Mouse (Mus musculus) spleen, postnatal 10 days (tissue): ENCODE data around the gene Vmn2r29.
A peak's percentile ranks its signal among the peaks of the same experiment; 100 is the strongest.
"Not testable (repeated sequence)": the region's sequence is repeated elsewhere in the genome, so short reads cannot be mapped to it uniquely, and the experiment has no call there.

Source experiments
- DNase-seq, 2 experiments: peaks; one replicate each; pipeline ENCODE4 v3.0.0; 2021 to 2022; ENCODE audit warnings: low spot score in 2 of 2

Vmn2r29 gene

GRCm38 (mm10) chr7:7247228-7247627 lies at the start of gene Vmn2r29:
Vmn2r29 (minus strand) TSS chr7:7247328.
- DNase-seq = not testable (repeated sequence)

GRCm38 (mm10) chr7:7295595-7295994 lies 48.5 kb upstream of the Vmn2r29 start:
- DNase-seq = peak in 1 of 2 experiments; percentile 66

- DNase-seq = no peak
Observed at GRCm38 (mm10) chr7:7281383-7281782, 34.3 kb upstream of the Vmn2r29 start.

- peak; percentile 81 to 82 for DNase-seq
Observed at GRCm38 (mm10) chr7:7277966-7278567, 30.9 kb upstream of the Vmn2r29 start, which contains the start of gene Gm45844. Gm45844 (minus strand) TSS chr7:7278289.

- DNase-seq = peak in 1 of 2 experiments; percentile 30
Observed at GRCm38 (mm10) chr7:7277556-7277955, 30.4 kb upstream of the Vmn2r29 start.

GRCm38 (mm10) chr7:7209313-7210151 lies 37.6 kb downstream of the Vmn2r29 start, which contains the start of gene Zfp772:
Zfp772 (minus strand) TSS chr7:7209998.
- DNase-seq = peak in 1 of 2 experiments; percentile 29

GRCm38 (mm10) chr7:7188191-7188942 lies 58.8 kb downstream of the Vmn2r29 start:
- DNase-seq = peak; percentile 34 to 74

- no peak for DNase-seq
Observed at GRCm38 (mm10) chr7:7187417-7188190, 59.5 kb downstream of the Vmn2r29 start.

- no peak for DNase-seq
Observed at GRCm38 (mm10) chr7:7185897-7186296, 61.2 kb downstream of the Vmn2r29 start.
